Comparison of ENCODE assay signal across 24 mouse cellular contexts in the genomic region with DNA sequence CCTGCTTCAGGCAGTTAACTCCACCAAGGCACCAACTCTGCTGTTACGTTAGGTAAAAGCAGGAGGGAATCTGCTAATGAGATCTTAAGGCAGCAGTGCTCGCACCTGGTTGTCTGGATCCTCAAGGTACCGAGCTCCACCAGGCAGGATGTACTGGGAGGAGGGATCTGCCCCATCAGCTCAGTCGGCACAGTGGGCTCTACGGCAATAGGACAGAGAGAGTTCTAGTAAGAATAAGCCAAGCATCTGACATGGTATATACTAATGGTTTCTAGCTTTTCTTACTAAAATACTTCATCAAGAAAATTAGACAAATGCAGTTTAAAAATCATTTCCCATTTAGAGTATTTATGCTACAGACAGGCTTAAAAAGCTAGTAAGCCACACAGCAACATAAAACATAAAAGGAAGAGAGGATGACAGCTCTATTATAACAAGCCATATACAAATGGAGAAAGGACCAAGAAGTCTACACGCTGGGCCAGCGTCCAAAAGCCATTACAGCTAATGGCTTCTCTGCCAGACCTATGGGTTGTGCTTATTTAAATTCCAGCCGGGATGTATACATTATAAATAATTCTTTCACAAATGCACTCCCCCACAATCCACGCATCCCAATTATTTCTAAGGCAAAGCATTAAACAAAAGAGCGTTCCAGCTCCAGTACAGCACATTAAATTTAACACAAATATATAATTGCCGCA. TPM values are rescaled to one million over a fixed set of nuclear protein-coding genes. Genes with fewer than 3 reads are reported as not detected.
DNase-seq lines count a peak whose midpoint lies in the region; ATAC-seq lines count a peak whose summit lies in the region.
"Had no signal": no experiment of that assay in that cellular context is flagged by ENCODE, and none has a peak within 500 bp of the region (broad histone marks: within the 10 kb centered on the region; RNA-seq: fewer than 3 reads in every experiment).

No protein-coding gene starts in this region.

- H3K9me3 ChIP-seq in forebrain, embryonic 14.5 days (replicated peaks; ENCODE audit: control insufficient read depth, low read length): no peaks in the 10 kb centered on the region; the same call in 1 of the 2 replicates
- no peaks in the 10 kb centered on the region for H3K9me3 ChIP-seq in forebrain, embryonic 13.5 days (replicated peaks)
- H3K9me3 ChIP-seq in kidney, embryonic 15.5 days (replicated peaks): no peaks in the 10 kb centered on the region
- peaks cover 3% of the 10 kb centered on the region; the same call in 1 of the 2 replicates for H3K9me3 ChIP-seq in megakaryocyte, embryonic 14.5 days
- no peaks in the 10 kb centered on the region for H3K9me3 ChIP-seq in stomach, embryonic 15.5 days
- H3K9me3 ChIP-seq: heart, embryonic 10.5 days had no signal

- intact Hi-C loops in gastrocnemius, postnatal 36 days (cut with DNase I): no loop called here

- no peak overlapping the region for H3K27ac ChIP-seq in forebrain, embryonic 14.5 days (ENCODE audit: low read depth, low read length)
- H3K27ac ChIP-seq in forebrain, embryonic 13.5 days: no peak overlapping the region
- no peak overlapping the region for H3K27ac ChIP-seq in kidney, embryonic 15.5 days
- H3K27ac ChIP-seq in stomach, embryonic 15.5 days: no peak overlapping the region
- H3K27ac ChIP-seq: heart, embryonic 10.5 days had no signal

- peak; percentile 48; the same call in 1 of the 2 replicates for ATAC-seq in forebrain, embryonic 14.5 days
- ATAC-seq in forebrain, embryonic 13.5 days: no peak; the same call in 1 of the 2 replicates
- ATAC-seq in kidney, embryonic 15.5 days (replicated peaks; ENCODE audit: low FRiP score): peak; percentile 45; the same call in 1 of the 2 replicates
- no peak for ATAC-seq in megakaryocyte, adult 5-6 weeks (ENCODE audit: poor library complexity, severe bottlenecking)
- 0 out of 2 replicates have a peak, but pooled peaks have one; percentile 43 for ATAC-seq in stomach, embryonic 15.5 days (ENCODE audit: insufficient read depth, low FRiP score, low read depth)

- H3K9ac ChIP-seq in forebrain, embryonic 14.5 days (ENCODE audit: low read length): no peak overlapping the region
- H3K9ac ChIP-seq in forebrain, embryonic 13.5 days: no peak overlapping the region
- no peak overlapping the region for H3K9ac ChIP-seq in kidney, embryonic 15.5 days
- H3K9ac ChIP-seq in stomach, embryonic 15.5 days: no peak overlapping the region

- 60% methylated on average over 11 of the region's 11 CpGs for WGBS in forebrain, embryonic 14.5 days
- 71% methylated on average over 11 of the region's 11 CpGs for WGBS in forebrain, embryonic 13.5 days
- 70% methylated on average over 11 of the region's 11 CpGs for WGBS in kidney, embryonic 15.5 days
- 46% methylated on average over 11 of the region's 11 CpGs for WGBS in stomach, embryonic 15.5 days

- H3K27me3 ChIP-seq in forebrain, embryonic 14.5 days (replicated peaks; ENCODE audit: control insufficient read depth, insufficient read depth, low read length): no peaks in the 10 kb centered on the region
- H3K27me3 ChIP-seq in forebrain, embryonic 13.5 days: no peaks in the 10 kb centered on the region
- H3K27me3 ChIP-seq in kidney, embryonic 15.5 days: no peaks in the 10 kb centered on the region
- H3K27me3 ChIP-seq in megakaryocyte, embryonic 14.5 days (replicated peaks): no peaks in the 10 kb centered on the region
- H3K27me3 ChIP-seq in stomach, embryonic 15.5 days (replicated peaks): 0 out of 2 replicates have a peak, but pooled peaks cover 3% of the 10 kb centered on the region
- H3K27me3 ChIP-seq: CH12.LX had no signal

- no peak overlapping the region for H3K4me2 ChIP-seq in forebrain, embryonic 14.5 days (ENCODE audit: low read length)
- H3K4me2 ChIP-seq in forebrain, embryonic 13.5 days: no peak overlapping the region
- H3K4me2 ChIP-seq in kidney, embryonic 15.5 days: no peak overlapping the region
- H3K4me2 ChIP-seq in stomach, embryonic 15.5 days: no peak overlapping the region

- peak; percentile 56 for DNase-seq in forebrain, embryonic 14.5 days (ENCODE audit: low spot score)
- DNase-seq in kidney, adult 11 months: no peak
- DNase-seq in gastrocnemius, postnatal 36 days: no peak
- DNase-seq: cerebellum, adult 11 months; cerebellum, postnatal 14 days; embryo, embryonic 11 days; heart, postnatal 10 days; layer of hippocampus, postnatal 36 days; lung, postnatal 10 days; right cerebral cortex, postnatal 4 days; thymus, adult 2 months had no signal

- peaks cover 8% of the 10 kb centered on the region; the same call in 1 of the 2 replicates for H3K36me3 ChIP-seq in forebrain, embryonic 14.5 days (ENCODE audit: control insufficient read depth, insufficient read depth, low read length)
- H3K36me3 ChIP-seq in forebrain, embryonic 13.5 days (ENCODE audit: poor library complexity, severe bottlenecking): peaks cover 2% of the 10 kb centered on the region; the same call in 1 of the 2 replicates
- 0 out of 2 replicates have a peak, but pooled peaks cover 10% of the 10 kb centered on the region for H3K36me3 ChIP-seq in kidney, embryonic 15.5 days
- H3K36me3 ChIP-seq in megakaryocyte, embryonic 14.5 days (replicated peaks; ENCODE audit: low read length): peaks cover 51% of the 10 kb centered on the region
- H3K36me3 ChIP-seq in stomach, embryonic 15.5 days: no peaks in the 10 kb centered on the region

- H3K4me3 ChIP-seq in forebrain, embryonic 14.5 days (ENCODE audit: low read depth, low read length): no peak overlapping the region
- no peak overlapping the region for H3K4me3 ChIP-seq in forebrain, embryonic 13.5 days
- no peak overlapping the region for H3K4me3 ChIP-seq in kidney, embryonic 15.5 days (replicated peaks)
- peak overlapping the region; percentile 28 for H3K4me3 ChIP-seq in megakaryocyte, embryonic 14.5 days (replicated peaks)
- H3K4me3 ChIP-seq in stomach, embryonic 15.5 days (replicated peaks): no peak overlapping the region
- H3K4me3 ChIP-seq: heart, embryonic 10.5 days had no signal

- H3K4me1 ChIP-seq in forebrain, embryonic 14.5 days (ENCODE audit: control insufficient read depth, insufficient read depth, low read length): no peaks in the 10 kb centered on the region
- no peaks in the 10 kb centered on the region; the same call in none of the 2 replicates for H3K4me1 ChIP-seq in forebrain, embryonic 13.5 days
- peaks cover 18% of the 10 kb centered on the region for H3K4me1 ChIP-seq in kidney, embryonic 15.5 days
- peaks cover 57% of the 10 kb centered on the region for H3K4me1 ChIP-seq in megakaryocyte, embryonic 14.5 days
- H3K4me1 ChIP-seq in stomach, embryonic 15.5 days: 0 out of 2 replicates have a peak, but pooled peaks cover 5% of the 10 kb centered on the region

RNA-seq across cellular contexts. Expression of a gene that starts 37.4 kb away (rescaled TPM):
- polyA plus RNA-seq in forebrain, embryonic 14.5 days (2014; fragmentation: Nextera tagmentation; extraction: Ambion mirVana): not detected in 2 replicates
- polyA plus RNA-seq in forebrain, embryonic 13.5 days (2015; fragmentation: Nextera tagmentation; extraction: Ambion mirVana): not detected in 2 replicates
- not detected in 2 replicates for polyA plus RNA-seq in kidney, embryonic 15.5 days (2015; fragmentation: Nextera tagmentation; extraction: Ambion mirVana)
- 0.34 TPM in 1 of 2 replicates, not detected in the other for polyA plus RNA-seq in megakaryocyte, embryonic 14.5 days (2012; ENCODE audit: insufficient read depth, low replicate concordance)
- not detected in 2 replicates for total RNA-seq in megakaryocyte, adult 5-6 weeks (2015)
- total RNA-seq in megakaryocyte, adult 5-6 weeks (2017): not detected in 2 replicates
- polyA plus RNA-seq in stomach, embryonic 15.5 days (2015; fragmentation: Nextera tagmentation; extraction: Ambion mirVana): not detected in 2 replicates
- not detected for total RNA-seq in gastrocnemius, postnatal 36 days (2021)
- total RNA-seq: adrenal gland, adult 18-20 months; CH12.LX; gastrocnemius, adult 8-10 months; heart, postnatal 10 days; layer of hippocampus, adult 18-20 months; layer of hippocampus, postnatal 36 days; left cerebral cortex, postnatal 25 days; liver, adult 2 months; neutrophil, adult 5-6 weeks had no signal
- polyA plus RNA-seq: heart, embryonic 10.5 days; liver, adult 2 months had no signal

RNA-seq across cellular contexts. Expression of a gene that starts 44.0 kb away (rescaled TPM):
- 36.4 and 41.1 TPM in 2 replicates for polyA plus RNA-seq in forebrain, embryonic 14.5 days (2014; fragmentation: Nextera tagmentation; extraction: Ambion mirVana)
- polyA plus RNA-seq in forebrain, embryonic 13.5 days (2015; fragmentation: Nextera tagmentation; extraction: Ambion mirVana): 33.2 and 34.8 TPM in 2 replicates
- polyA plus RNA-seq in kidney, embryonic 15.5 days (2015; fragmentation: Nextera tagmentation; extraction: Ambion mirVana): 35.3 and 36.3 TPM in 2 replicates
- polyA plus RNA-seq in megakaryocyte, embryonic 14.5 days (2012; ENCODE audit: insufficient read depth, low replicate concordance): 19.3 and 26.1 TPM in 2 replicates
- total RNA-seq in megakaryocyte, adult 5-6 weeks (2015): 15.9 and 16.6 TPM in 2 replicates
- total RNA-seq in megakaryocyte, adult 5-6 weeks (2017): 8.5 and 9.2 TPM in 2 replicates
- polyA plus RNA-seq in stomach, embryonic 15.5 days (2015; fragmentation: Nextera tagmentation; extraction: Ambion mirVana): 33.0 and 35.5 TPM in 2 replicates
- 10 to 100 TPM; 25.0 TPM for total RNA-seq in gastrocnemius, postnatal 36 days (2021)

Comparison
In these comparisons a context has a peak if more than half of its experiments do, and no peak if none do; other contexts are left out.
1. ATAC-seq: peak in forebrain, embryonic 14.5 days (single experiment), kidney, embryonic 15.5 days (single experiment) and stomach, embryonic 15.5 days (single experiment); none in forebrain, embryonic 13.5 days (single experiment) and megakaryocyte, adult 5-6 weeks (single experiment).